In genomic region chr17:53543591-53544324, GRCm38 (mm10) we compare ENCODE assay signal across 9 mouse cellular contexts. TPM values are rescaled to one million over a fixed set of nuclear protein-coding genes. Genes with fewer than 3 reads are reported as not detected.
DNase-seq lines count a peak whose midpoint lies in the region; ATAC-seq and TF ChIP-seq lines count a peak whose summit lies in the region.
"Had no signal": no experiment of that assay in that cellular context is flagged by ENCODE, and none has a peak within 500 bp of the region (broad histone marks: within the 10 kb centered on the region; RNA-seq: fewer than 3 reads in every experiment).

No protein-coding gene starts in this region.

- no peaks in the 10 kb centered on the region for H3K9me3 ChIP-seq in liver, postnatal 0 days (ENCODE audit: low read length)
- no peaks in the 10 kb centered on the region for H3K9me3 ChIP-seq in forebrain, embryonic 16.5 days (ENCODE audit: control insufficient read depth, low read length)
- H3K9me3 ChIP-seq in heart, postnatal 0 days (replicated peaks; ENCODE audit: control insufficient read depth, low read length), result no peaks in the 10 kb centered on the region
- no peaks in the 10 kb centered on the region for H3K9me3 ChIP-seq in lung, embryonic 14.5 days (ENCODE audit: low read depth, low read length)

- 0 out of 2 replicates have a peak, but pooled peaks have one; percentile 43 for TF ChIP-seq POLR2A in testis, adult 2 months (IDR thresholded peaks at IDR 0.05; ENCODE audit: control insufficient read depth, low read depth, low read length)

- no peak overlapping the region for H3K27ac ChIP-seq in liver, postnatal 0 days (ENCODE audit: low read depth)
- no peak overlapping the region for H3K27ac ChIP-seq in forebrain, embryonic 16.5 days (ENCODE audit: low read length)
- H3K27ac ChIP-seq in heart, postnatal 0 days (ENCODE audit: low read depth), result peak overlapping the region; percentile 30; the same call in 1 of the 2 replicates
- H3K27ac ChIP-seq in lung, embryonic 14.5 days (ENCODE audit: low read depth), result peak overlapping the region; percentile 58; the same call in 1 of the 2 replicates
- peak overlapping the region; percentile 73 for H3K27ac ChIP-seq in testis, adult 2 months (ENCODE audit: control insufficient read depth, insufficient read depth, low read depth, low read length)

- H3K4me2 ChIP-seq in liver, postnatal 0 days (ENCODE audit: low read depth, low read length), result no peak overlapping the region
- no peak overlapping the region for H3K4me2 ChIP-seq in forebrain, embryonic 16.5 days (ENCODE audit: low read length)
- no peak overlapping the region for H3K4me2 ChIP-seq in heart, postnatal 0 days (ENCODE audit: low read depth, low read length)
- H3K4me2 ChIP-seq in lung, embryonic 14.5 days, result peak overlapping the region; percentile 15; the same call in 1 of the 2 replicates

- no peak overlapping the region for H3K4me3 ChIP-seq in liver, postnatal 0 days (ENCODE audit: low read depth, low read length)
- H3K4me3 ChIP-seq in forebrain, embryonic 16.5 days (replicated peaks; ENCODE audit: low read length), result no peak overlapping the region
- no peak overlapping the region for H3K4me3 ChIP-seq in heart, postnatal 0 days (ENCODE audit: low read depth, low read length)
- no peak overlapping the region for H3K4me3 ChIP-seq in lung, embryonic 14.5 days (ENCODE audit: low read depth, low read length)
- H3K4me3 ChIP-seq in testis, adult 2 months (ENCODE audit: control insufficient read depth, low read depth, low read length), result no peak overlapping the region

- 73% methylated on average over 9 of the region's 9 CpGs for WGBS in liver, postnatal 0 days (ENCODE audit: insufficient replicate concordance)
- WGBS in forebrain, embryonic 16.5 days, result 40% methylated on average over 9 of the region's 9 CpGs
- WGBS in heart, postnatal 0 days, result 56% methylated on average over 9 of the region's 9 CpGs
- 42% methylated on average over 9 of the region's 9 CpGs for WGBS in lung, embryonic 14.5 days

- no peak overlapping the region for H3K9ac ChIP-seq in liver, postnatal 0 days (replicated peaks)
- no peak overlapping the region for H3K9ac ChIP-seq in forebrain, embryonic 16.5 days (replicated peaks; ENCODE audit: low read depth, low read length)
- H3K9ac ChIP-seq in heart, postnatal 0 days (replicated peaks; ENCODE audit: low read depth, low read length), result no peak overlapping the region
- no peak overlapping the region for H3K9ac ChIP-seq in lung, embryonic 14.5 days

- no peak for TF ChIP-seq CTCF in liver, postnatal 0 days (IDR thresholded peaks at IDR 0.05; ENCODE audit: low read depth)
- no peak for TF ChIP-seq CTCF in heart, postnatal 0 days (IDR thresholded peaks at IDR 0.05; ENCODE audit: low read depth)
- TF ChIP-seq CTCF in lung, embryonic 14.5 days (IDR thresholded peaks at IDR 0.05; ENCODE audit: low read depth), result no peak
- TF ChIP-seq CTCF in testis, adult 2 months (IDR thresholded peaks at IDR 0.05; ENCODE audit: control insufficient read depth, insufficient read depth, insufficient replicate concordance, low read depth, low read length), result no peak

- H3K27me3 ChIP-seq in liver, postnatal 0 days (ENCODE audit: insufficient read depth, low read length), result no peaks in the 10 kb centered on the region
- no peaks in the 10 kb centered on the region for H3K27me3 ChIP-seq in forebrain, embryonic 16.5 days (replicated peaks; ENCODE audit: control insufficient read depth, insufficient read depth, low read length)
- no peaks in the 10 kb centered on the region for H3K27me3 ChIP-seq in heart, postnatal 0 days (ENCODE audit: control insufficient read depth, insufficient read depth, low read length)
- H3K27me3 ChIP-seq in lung, embryonic 14.5 days (ENCODE audit: insufficient read depth, low read length), result no peaks in the 10 kb centered on the region
- no peaks in the 10 kb centered on the region for H3K27me3 ChIP-seq in testis, adult 2 months (ENCODE audit: control insufficient read depth, insufficient read depth, low read length)

- DNase-seq in liver, result peak; percentile 7
- DNase-seq in liver, postnatal 0 days, result no peak
- peak; percentile 19 for DNase-seq in heart, postnatal 0 days (ENCODE audit: low spot score)
- peak; percentile 88 for DNase-seq in lung, embryonic 14.5 days
- DNase-seq in embryo, embryonic 11 days, result no peak

- TF ChIP-seq EP300 in liver, postnatal 0 days (IDR thresholded peaks at IDR 0.05; ENCODE audit: low read depth), result no peak
- TF ChIP-seq EP300 in heart, postnatal 0 days (IDR thresholded peaks at IDR 0.05; ENCODE audit: low read depth), result no peak

- ATAC-seq in liver, postnatal 0 days, result no peak
- ATAC-seq in forebrain, embryonic 16.5 days, result peak; percentile 62
- peak; percentile 49; the same call in 1 of the 2 replicates for ATAC-seq in heart, postnatal 0 days (ENCODE audit: insufficient read depth, low read depth)
- peak; percentile 90 for ATAC-seq in lung, embryonic 14.5 days (ENCODE audit: insufficient read depth)
- ATAC-seq in erythroid progenitor cell, adult 5-6 weeks (replicated peaks; ENCODE audit: low FRiP score, poor library complexity, severe bottlenecking), result no peak

- no peaks in the 10 kb centered on the region for H3K4me1 ChIP-seq in liver, postnatal 0 days (ENCODE audit: insufficient read depth)
- peaks cover 4% of the 10 kb centered on the region; the same call in 1 of the 2 replicates for H3K4me1 ChIP-seq in forebrain, embryonic 16.5 days (replicated peaks; ENCODE audit: control insufficient read depth, insufficient read depth, low read length)
- H3K4me1 ChIP-seq in heart, postnatal 0 days (ENCODE audit: control insufficient read depth, insufficient read depth), result no peaks in the 10 kb centered on the region
- no peaks in the 10 kb centered on the region for H3K4me1 ChIP-seq in lung, embryonic 14.5 days (ENCODE audit: insufficient read depth)
- peaks cover 4% of the 10 kb centered on the region for H3K4me1 ChIP-seq in testis, adult 2 months (ENCODE audit: control insufficient read depth, insufficient read depth, low read length)

- no peaks in the 10 kb centered on the region for H3K36me3 ChIP-seq in liver, postnatal 0 days (replicated peaks; ENCODE audit: insufficient read depth, low read length)
- H3K36me3 ChIP-seq in forebrain, embryonic 16.5 days (ENCODE audit: control insufficient read depth, insufficient read depth), result no peaks in the 10 kb centered on the region
- no peaks in the 10 kb centered on the region for H3K36me3 ChIP-seq in heart, postnatal 0 days (replicated peaks; ENCODE audit: control insufficient read depth, insufficient read depth, low read length)
- H3K36me3 ChIP-seq in lung, embryonic 14.5 days (ENCODE audit: insufficient read depth), result no peaks in the 10 kb centered on the region
- H3K36me3 ChIP-seq in testis, adult 2 months (ENCODE audit: control insufficient read depth, insufficient read depth, low read length), result no peaks in the 10 kb centered on the region

RNA-seq across cellular contexts. Expression of gene Pp2d1, which starts 4.5 kb away (rescaled TPM):
- not detected in 2 replicates for polyA plus RNA-seq in liver, postnatal 0 days (2015; fragmentation: Nextera tagmentation; extraction: Ambion mirVana)
- polyA plus RNA-seq in forebrain, embryonic 16.5 days (2015; fragmentation: Nextera tagmentation; extraction: Ambion mirVana), result 0.25 and 0.51 TPM in 2 replicates
- total RNA-seq in heart, postnatal 0 days (2014; rRNA removed; ENCODE audit: low replicate concordance), result not detected in 2 replicates
- 0.14 TPM in 1 of 2 replicates, not detected in the other for polyA plus RNA-seq in heart, postnatal 0 days (2015; fragmentation: Nextera tagmentation; extraction: Ambion mirVana)
- polyA plus RNA-seq in lung, embryonic 14.5 days (2014; fragmentation: Nextera tagmentation; extraction: Ambion mirVana), result 0.25 and 0.51 TPM in 2 replicates
- 16.1 and 22.1 TPM in 2 replicates for polyA plus RNA-seq in testis, adult 2 months (2012; rRNA removed)
- not detected in 2 replicates for total RNA-seq in erythroid progenitor cell, adult 5-6 weeks (2015; ENCODE audit: low replicate concordance)
- not detected in 2 replicates for total RNA-seq in erythroid progenitor cell, adult 5-6 weeks (2017; ENCODE audit: low replicate concordance)
- polyA plus RNA-seq: gonadal fat pad, adult 2 months had no signal

RNA-seq across cellular contexts. Expression of gene Kat2b, which starts 22.9 kb away (rescaled TPM):
- 5.5 and 6.2 TPM in 2 replicates for polyA plus RNA-seq in liver, postnatal 0 days (2015; fragmentation: Nextera tagmentation; extraction: Ambion mirVana)
- 6.0 and 6.2 TPM in 2 replicates for polyA plus RNA-seq in forebrain, embryonic 16.5 days (2015; fragmentation: Nextera tagmentation; extraction: Ambion mirVana)
- total RNA-seq in heart, postnatal 0 days (2014; rRNA removed; ENCODE audit: low replicate concordance), result 65.1 and 71.3 TPM in 2 replicates
- polyA plus RNA-seq in heart, postnatal 0 days (2015; fragmentation: Nextera tagmentation; extraction: Ambion mirVana), result 11.0 and 12.1 TPM in 2 replicates
- 5.2 and 5.6 TPM in 2 replicates for polyA plus RNA-seq in lung, embryonic 14.5 days (2014; fragmentation: Nextera tagmentation; extraction: Ambion mirVana)
- 10.2 and 14.6 TPM in 2 replicates for polyA plus RNA-seq in testis, adult 2 months (2012; rRNA removed)
- 64.5 and 72.1 TPM in 2 replicates for total RNA-seq in erythroid progenitor cell, adult 5-6 weeks (2015; ENCODE audit: low replicate concordance)
- 29.3 and 63.5 TPM in 2 replicates for total RNA-seq in erythroid progenitor cell, adult 5-6 weeks (2017; ENCODE audit: low replicate concordance)

Comparison
In these comparisons a context has a peak if more than half of its experiments do, and no peak if none do; other contexts are left out.
1. DNase-seq: peak in liver (single experiment), heart, postnatal 0 days (single experiment) and lung, embryonic 14.5 days (single experiment); none in liver, postnatal 0 days (single experiment) and embryo, embryonic 11 days (single experiment).
2. ATAC-seq: peak in forebrain, embryonic 16.5 days (single experiment), heart, postnatal 0 days (single experiment) and lung, embryonic 14.5 days (single experiment); none in liver, postnatal 0 days (single experiment) and erythroid progenitor cell, adult 5-6 weeks (single experiment).
3. H3K27ac ChIP-seq: peak in heart, postnatal 0 days (single experiment), lung, embryonic 14.5 days (single experiment) and testis, adult 2 months (single experiment); none in liver, postnatal 0 days (single experiment) and forebrain, embryonic 16.5 days (single experiment).
4. RNA of gene Pp2d1, which starts 4.5 kb away (polyA plus RNA-seq): 16.1 to 22.1 TPM in testis, adult 2 months; 0.25 to 0.51 TPM in forebrain, embryonic 16.5 days, 0.25 to 0.51 TPM in lung, embryonic 14.5 days, 0.14 TPM in heart, postnatal 0 days and not detected in liver, postnatal 0 days; every median in the first group is over 10 times any median in the second.